Mouse (Mus musculus) ovary, postnatal 36 days (tissue): Measurements from ENCODE around the gene Gps2.

Experiments
- DNase-seq: peaks from one replicate; pipeline ENCODE4 v3.0.0; 2022; ENCODE audit warnings: low spot score, mixed read lengths

Gps2 gene

DNA sequence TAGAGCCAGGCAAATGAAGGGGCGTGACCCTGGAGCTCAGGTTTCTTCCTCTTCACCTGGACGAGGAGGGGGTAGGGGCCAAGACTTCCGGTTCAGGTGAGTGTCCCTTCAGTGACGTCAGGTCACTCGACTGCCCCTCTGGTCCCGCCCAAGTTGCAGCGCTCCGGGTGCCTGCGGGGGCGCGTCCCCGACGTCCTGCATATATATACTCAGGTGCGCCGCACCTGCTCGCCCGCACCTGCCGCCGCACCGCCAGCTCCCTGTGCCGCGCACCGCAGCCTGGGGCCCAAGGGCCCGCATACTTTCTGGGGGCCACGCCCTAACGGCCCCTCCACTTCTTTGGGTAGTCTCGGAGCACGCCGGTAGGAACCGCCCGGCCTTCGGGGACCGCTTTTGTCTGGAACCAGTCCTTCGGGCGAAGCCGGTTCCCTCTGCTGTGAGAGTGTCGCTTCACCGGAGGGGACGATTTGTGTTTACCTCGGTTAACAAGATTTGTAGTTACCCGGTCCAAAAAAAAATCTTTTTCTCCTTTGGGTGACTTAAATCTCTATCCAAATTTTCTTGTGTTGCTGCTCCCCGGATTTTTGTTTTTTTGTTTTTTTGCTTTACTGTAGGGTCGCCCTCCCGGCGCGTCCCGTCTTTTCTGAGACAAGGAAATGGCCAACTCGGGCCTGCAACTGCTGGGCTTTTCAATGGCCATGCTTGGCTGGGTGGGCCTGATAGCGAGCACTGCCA, 51.8 kb downstream of the Gps2 start:
- peak; percentile 34 for DNase-seq
